Mouse (Mus musculus) C2C12 (cell line): ENCODE results near the gene Pitpnm3. TPM values are rescaled to one million over a fixed set of nuclear protein-coding genes. Genes with fewer than 3 reads are reported as not detected.

ENCODE experiments used
- H3K27me3 ChIP-seq: one replicate; pipeline ENCODE4 v1.6.1; 2011; ENCODE audit not compliant: control insufficient read depth, insufficient read depth, insufficient read length
- H3K36me3 ChIP-seq: one replicate; pipeline ENCODE4 v1.6.1; 2011; ENCODE audit not compliant: control insufficient read depth, insufficient read depth
- H3K4me3 ChIP-seq: one replicate; pipeline ENCODE4 v1.5.1; 2011; ENCODE audit warnings: mild to moderate bottlenecking, control low read depth; ENCODE audit not compliant: poor library complexity, insufficient read depth, severe bottlenecking
- H3K79me2 ChIP-seq: one replicate; pipeline ENCODE4 v1.6.1; 2011; ENCODE audit not compliant: control insufficient read depth, insufficient read depth
- H3K79me3 ChIP-seq: one replicate; pipeline ENCODE4 v1.6.1; 2011; ENCODE audit warnings: low read depth, control low read depth
- H3ac ChIP-seq: one replicate; pipeline ENCODE3; 2011; ENCODE audit warnings: low read depth; ENCODE audit not compliant: control insufficient read depth, insufficient read length
- CEBPB ChIP-seq: IDR thresholded peaks from one replicate; pipeline ENCODE4 v1.6.1; 2011; ENCODE audit warnings: low read depth, mild to moderate bottlenecking, control low read depth, moderate library complexity
- CTCF ChIP-seq: IDR thresholded peaks from one replicate; pipeline ENCODE4 v1.5.1; 2011; ENCODE audit not compliant: control insufficient read depth, insufficient read depth, insufficient read length
- FOSL1 ChIP-seq: IDR thresholded peaks from one replicate; pipeline ENCODE4 v1.8.0; 2011; ENCODE audit warnings: mild to moderate bottlenecking, low read length; ENCODE audit not compliant: poor library complexity, insufficient read depth, severe bottlenecking
- MAX ChIP-seq: IDR thresholded peaks from one replicate; pipeline ENCODE4 v1.6.1; 2011; ENCODE audit warnings: mild to moderate bottlenecking, control low read depth
- MYOD1 ChIP-seq: IDR thresholded peaks from one replicate; pipeline ENCODE4 v1.6.1; 2011; ENCODE audit warnings: low read depth; ENCODE audit not compliant: control insufficient read depth, insufficient read length
- MYOG ChIP-seq: IDR thresholded peaks from one replicate; pipeline ENCODE4 v1.6.1; 2011; ENCODE audit not compliant: control insufficient read depth, insufficient read length; ENCODE audit errors: extremely low read depth
- USF1 ChIP-seq: IDR thresholded peaks from one replicate; pipeline ENCODE4 v1.6.1; 2011; ENCODE audit warnings: low read depth, mild to moderate bottlenecking, control low read depth, moderate library complexity
- polyA plus RNA-seq: library from polyadenylated mRNA; unstranded; fragments of >200 nt; fragmentation: generic; extraction: Trizol; gene quantifications from one replicate; pipeline ENCODE4 v1.2.1, GENCODE M21; 2012; ENCODE audit warnings: missing spikeins

The Pitpnm3 gene
- polyA plus RNA-seq, 1 experiment = 0.02 TPM

- H3K36me3 ChIP-seq = no peaks in the 10 kb centered on the region
- H3K79me2 ChIP-seq = no peaks in the 10 kb centered on the region
- H3ac ChIP-seq = no peak overlapping the region
- no peaks in the 10 kb centered on the region for H3K79me3 ChIP-seq
- no peak overlapping the region for H3K4me3 ChIP-seq
- no peak for TF ChIP-seq MAX
- TF ChIP-seq MYOD1 = no peak
- no peak for TF ChIP-seq USF1
- no peak for TF ChIP-seq CTCF
- H3K27me3 ChIP-seq = peaks cover 15% of the 10 kb centered on the region
These were observed 70.5 kb downstream of the Pitpnm3 start for GRCm38 (mm10) chr11:72065103-72065502.

- H3K36me3 ChIP-seq = no peaks in the 10 kb centered on the region
- no peak for TF ChIP-seq MYOG
- no peak for TF ChIP-seq FOSL1
- H3ac ChIP-seq = no peak overlapping the region
- H3K79me2 ChIP-seq = no peaks in the 10 kb centered on the region
- no peak overlapping the region for H3K4me3 ChIP-seq
- H3K79me3 ChIP-seq = no peaks in the 10 kb centered on the region
- H3K27me3 ChIP-seq = peaks cover 15% of the 10 kb centered on the region
These were observed 71.2 kb downstream of the Pitpnm3 start for GRCm38 (mm10) chr11:72064414-72064813.

GRCm38 (mm10) chr11:72061093-72061620 is 74.4 kb downstream of the Pitpnm3 start:
- TF ChIP-seq CTCF (no peak), FOSL1 (no peak), MYOD1 (no peak), USF1 (no peak), MYOG (no peak), CEBPB (no peak), MAX (no peak)
- no peaks in the 10 kb centered on the region for H3K79me2 ChIP-seq

GRCm38 (mm10) chr11:72060416-72060815 is 75.2 kb downstream of the Pitpnm3 start:
- TF ChIP-seq MAX (no peak), MYOG (no peak), MYOD1 (no peak), CTCF (no peak), CEBPB (no peak), FOSL1 (no peak), USF1 (no peak)
- no peak overlapping the region for H3K4me3 ChIP-seq
- no peaks in the 10 kb centered on the region for H3K36me3 ChIP-seq
- peaks cover 14% of the 10 kb centered on the region for H3K27me3 ChIP-seq
- no peaks in the 10 kb centered on the region for H3K79me2 ChIP-seq
- H3ac ChIP-seq = no peak overlapping the region
- no peaks in the 10 kb centered on the region for H3K79me3 ChIP-seq

More at GRCm38 (mm10) chr11:72061093-72061620, 74.4 kb downstream of the Pitpnm3 start:
- Histone ChIP-seq H3ac (no peak overlapping the region), H3K27me3 (peaks cover 15% of the 10 kb centered on the region), H3K4me3 (no peak overlapping the region), H3K36me3 (no peaks in the 10 kb centered on the region), H3K79me3 (no peaks in the 10 kb centered on the region)

- no peak for TF ChIP-seq CEBPB
- no peak for TF ChIP-seq MYOD1
- TF ChIP-seq FOSL1 = no peak
- TF ChIP-seq CTCF = no peak
- TF ChIP-seq USF1 = no peak
- no peak for TF ChIP-seq MYOG
- TF ChIP-seq MAX = no peak
- Histone ChIP-seq H3ac (no peak overlapping the region), H3K79me2 (no peaks in the 10 kb centered on the region), H3K27me3 (peaks cover 10% of the 10 kb centered on the region), H3K4me3 (no peak overlapping the region), H3K79me3 (no peaks in the 10 kb centered on the region), H3K36me3 (no peaks in the 10 kb centered on the region)
These were observed 78.4 kb downstream of the Pitpnm3 start for GRCm38 (mm10) chr11:72057166-72057565.

- no peaks in the 10 kb centered on the region for H3K36me3 ChIP-seq
- H3K79me2 ChIP-seq = no peaks in the 10 kb centered on the region
- H3K79me3 ChIP-seq = no peaks in the 10 kb centered on the region
- no peak overlapping the region for H3ac ChIP-seq
- TF ChIP-seq USF1 = no peak
- H3K27me3 ChIP-seq = peaks cover 7% of the 10 kb centered on the region
- H3K4me3 ChIP-seq = no peak overlapping the region
These were observed 80.4 kb downstream of the Pitpnm3 start for GRCm38 (mm10) chr11:72055176-72055575.
